Mouse (Mus musculus) cerebellum, adult 2 months (tissue): Measurements from ENCODE around the gene Slc27a3.

Source experiments
- CTCF ChIP-seq: fragments of 200-500 bp; IDR thresholded peaks from 2 replicates; pipeline ENCODE4 v1.5.1; 2011; ENCODE audit warnings: low read depth, mild to moderate bottlenecking, control low read depth, low read length, moderate library complexity, borderline replicate concordance; ENCODE audit not compliant: insufficient read depth
- POLR2A ChIP-seq: fragments of 200-500 bp; IDR thresholded peaks from 2 replicates; pipeline ENCODE4 v1.6.1; 2011; ENCODE audit warnings: low read length, control low read depth, borderline replicate concordance; ENCODE audit not compliant: insufficient read depth

DNA sequence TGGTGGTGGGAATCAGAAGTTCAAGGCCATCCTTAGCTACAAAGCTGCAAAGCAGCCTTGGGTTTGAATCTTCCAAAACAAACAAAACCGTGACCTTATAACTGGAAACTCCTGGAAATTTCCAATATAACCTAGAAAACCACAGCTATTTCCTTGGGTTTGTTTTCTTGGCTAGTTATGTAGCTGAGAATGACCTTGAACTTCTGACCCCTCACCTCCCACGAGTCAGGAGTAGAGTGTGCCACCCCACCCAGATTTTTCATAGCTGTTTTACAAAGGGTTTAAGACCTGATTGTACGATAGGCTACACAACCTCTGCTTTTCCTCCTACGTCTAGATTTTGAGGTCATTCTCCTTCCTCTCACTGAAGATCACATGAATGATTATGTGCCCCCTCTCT is 47.4 kb upstream of the Slc27a3 start:
- no peak for TF ChIP-seq POLR2A
- TF ChIP-seq CTCF: no peak
